Mouse (Mus musculus): ENCODE results near the gene Prkar1b.

DNA sequence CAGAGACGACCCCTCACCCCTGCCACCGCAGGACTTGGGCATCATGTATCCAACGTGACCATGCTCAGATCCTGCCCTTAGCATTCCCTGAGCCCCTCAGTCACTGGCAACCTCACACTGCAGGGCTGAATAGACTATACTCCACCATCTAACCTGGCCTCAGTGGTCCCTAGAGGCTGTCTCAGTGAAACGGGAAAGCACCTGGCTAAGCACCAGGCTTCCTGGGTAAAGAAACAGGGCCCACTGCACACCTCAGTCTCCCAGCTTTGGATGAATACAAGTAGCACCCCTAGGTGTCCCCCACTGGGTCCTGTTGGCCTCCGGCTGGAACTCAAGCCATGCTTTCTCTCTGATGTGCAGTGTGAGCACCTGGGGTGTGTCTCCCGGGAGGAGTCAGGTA is 176.3 kb downstream of the Prkar1b start:
- TF ChIP-seq POLR2A (IDR thresholded peaks at IDR 0.05; ENCODE audit: low read depth, low read length) = no peak
- TF ChIP-seq CTCF (IDR thresholded peaks at IDR 0.05; ENCODE audit: extremely low read depth, insufficient read depth, insufficient read length, insufficient replicate concordance) = no peak

Measured in spleen, adult 2 months (tissue).